Mouse (Mus musculus) erythroblast, adult 5-6 weeks (primary cell): Measurements from ENCODE around the gene Tpcn2. TPM values are rescaled to one million over a fixed set of nuclear protein-coding genes. Genes with fewer than 3 reads are reported as not detected.

Experiments
- total RNA-seq, 2 experiments: library from RNA; stranded (forward) in 1 of 2; stranded (reverse) in 1 of 2; fragments of 150-400 nt in 1 of 2; fragments of 200-764, 138-1000 nt in 1 of 2; gene quantifications; 2 replicates each; pipeline versions ENCODE4 v1.2.3 to v1.2.4; 2015 to 2017; ENCODE audit warnings: low replicate concordance in 2 of 2

Tpcn2 gene
- total RNA-seq, 2 experiments from 2014 or later = 2.2 to 4.6 TPM

Other genes with a start within 250 kb of the Tpcn2 start
- gene 1810010D01Rik, start 75.9 kb downstream of the Tpcn2 start, total RNA-seq (2015; ENCODE audit: low replicate concordance) = not detected in 2 replicates
- gene 1810010D01Rik, start 75.9 kb downstream of the Tpcn2 start, total RNA-seq (2017; ENCODE audit: low replicate concordance) = not detected in 2 replicates
- gene Mrgprf, start 16.8 kb upstream of the Tpcn2 start, total RNA-seq (2015; ENCODE audit: low replicate concordance) = not detected in 2 replicates
- not detected in 2 replicates for gene Mrgprf, start 16.8 kb upstream of the Tpcn2 start, total RNA-seq (2017; ENCODE audit: low replicate concordance)
- gene Mrgprd, start 30.8 kb upstream of the Tpcn2 start, total RNA-seq (2015; ENCODE audit: low replicate concordance) = not detected in 2 replicates
- gene Mrgprd, start 30.8 kb upstream of the Tpcn2 start, total RNA-seq (2017; ENCODE audit: low replicate concordance) = not detected in 2 replicates